Mouse (Mus musculus) embryonic facial prominence, embryonic 11.5 days (tissue): Measurements from ENCODE around the gene Efcab12. TPM values are rescaled to one million over a fixed set of nuclear protein-coding genes. Genes with fewer than 3 reads are reported as not detected.
"Not testable (repeated sequence)": the region's sequence is repeated elsewhere in the genome, so short reads cannot be mapped to it uniquely, and the experiment has no call there.

Experiments
- ATAC-seq: fragments of 200-750 bp; cut with Nextera tagmentation; replicated peaks from 2 replicates; pipeline ENCODE4 v1.8.0; 2017; ENCODE audit warnings: low read depth; ENCODE audit not compliant: insufficient number of reproducible peaks, low FRiP score, low TSS enrichment
- DNase-seq: peaks from one replicate; pipeline ENCODE4 v3.0.0-alpha.2; 2015; ENCODE audit warnings: low spot score
- H3K27ac ChIP-seq: fragments of 300-500 bp; sonication (generic); replicated peaks from 2 replicates; pipeline ENCODE4 v1.5.1; 2014; ENCODE audit warnings: mild to moderate bottlenecking, low read depth, low read length, control low read depth
- H3K27me3 ChIP-seq: fragments of 300-500 bp; sonication (generic); 2 replicates; pipeline ENCODE4 v1.6.1; 2014; ENCODE audit warnings: mild to moderate bottlenecking, low read length, moderate library complexity, mixed read lengths; ENCODE audit not compliant: control insufficient read depth, insufficient read depth
- H3K36me3 ChIP-seq: fragments of 300-500 bp; sonication (generic); replicated peaks from 2 replicates; pipeline ENCODE4 v1.6.1; 2014; ENCODE audit warnings: low read depth, mild to moderate bottlenecking, low read length, moderate library complexity, mixed read lengths; ENCODE audit not compliant: control insufficient read depth, insufficient read depth
- H3K4me1 ChIP-seq: fragments of 300-500 bp; sonication (generic); 2 replicates; pipeline ENCODE4 v1.6.1; 2014; ENCODE audit warnings: low read length, mixed read lengths; ENCODE audit not compliant: control insufficient read depth, insufficient read depth
- H3K4me2 ChIP-seq: fragments of 300-500 bp; sonication (generic); 2 replicates; pipeline ENCODE4 v1.6.1; 2014; ENCODE audit warnings: low read depth, mild to moderate bottlenecking, control low read depth, low read length, moderate library complexity
- H3K4me3 ChIP-seq: fragments of 300-500 bp; sonication (generic); 2 replicates; pipeline ENCODE4 v1.5.1; 2014; ENCODE audit warnings: low read depth, low read length, control low read depth
- H3K9ac ChIP-seq: fragments of 300-500 bp; sonication (generic); replicated peaks from 2 replicates; pipeline ENCODE4 v1.6.1; 2014; ENCODE audit warnings: mild to moderate bottlenecking, control low read depth, low read length
- H3K9me3 ChIP-seq: fragments of 300-500 bp; sonication (generic); replicated peaks from 2 replicates; pipeline ENCODE4 v1.6.1; 2016; ENCODE audit warnings: mild to moderate bottlenecking, low read length, inconsistent platforms, mixed read lengths; ENCODE audit not compliant: control insufficient read depth
- WGBS: fragments of 180-500 bp; shearing (Covaris S2); extraction: QIAGEN DNeasy Blood & Tissue Kit; methylation state at CpG from one replicate; pipeline ENCODE4 v1.1.7; 2014; 5-methylcytosine and 5-hydroxymethylcytosine counted together
- polyA plus RNA-seq: library from polyadenylated mRNA; unstranded; fragments of >200 nt; fragmentation: Nextera tagmentation; extraction: Ambion mirVana; gene quantifications from 2 replicates; pipeline ENCODE4 v1.2.1, GENCODE M21; 2014

The Efcab12 gene
- polyA plus RNA-seq, 1 experiment from 2014 or later, result 0.39 TPM

DNA sequence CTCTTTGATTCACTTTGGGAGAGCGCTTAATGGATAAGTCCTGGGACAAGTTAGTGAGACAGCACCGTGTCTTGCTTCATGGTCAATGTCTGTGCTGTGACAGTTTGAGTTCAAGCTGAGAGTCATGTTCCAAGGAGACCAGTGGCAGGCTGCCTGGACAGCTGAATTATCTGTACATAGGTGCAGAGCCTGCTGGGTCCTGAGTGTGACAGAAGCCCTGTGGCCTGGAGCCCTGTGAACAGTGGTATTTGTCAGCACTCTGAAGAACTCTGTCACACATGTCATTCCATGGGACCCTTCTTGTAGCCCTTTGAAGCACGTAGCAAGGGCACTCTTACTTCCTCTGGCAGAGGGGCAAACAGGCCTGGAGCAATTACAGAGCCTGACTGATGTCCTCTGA is 28.9 kb upstream of the Efcab12 start:
- not testable (repeated sequence) for H3K36me3 ChIP-seq, ATAC-seq, H3K4me3 ChIP-seq, H3K9me3 ChIP-seq, H3K9ac ChIP-seq, DNase-seq, H3K4me1 ChIP-seq, H3K27me3 ChIP-seq, H3K4me2 ChIP-seq, H3K27ac ChIP-seq
- no CpG with 5 or more reads among the region's 3 CpGs for WGBS

DNA sequence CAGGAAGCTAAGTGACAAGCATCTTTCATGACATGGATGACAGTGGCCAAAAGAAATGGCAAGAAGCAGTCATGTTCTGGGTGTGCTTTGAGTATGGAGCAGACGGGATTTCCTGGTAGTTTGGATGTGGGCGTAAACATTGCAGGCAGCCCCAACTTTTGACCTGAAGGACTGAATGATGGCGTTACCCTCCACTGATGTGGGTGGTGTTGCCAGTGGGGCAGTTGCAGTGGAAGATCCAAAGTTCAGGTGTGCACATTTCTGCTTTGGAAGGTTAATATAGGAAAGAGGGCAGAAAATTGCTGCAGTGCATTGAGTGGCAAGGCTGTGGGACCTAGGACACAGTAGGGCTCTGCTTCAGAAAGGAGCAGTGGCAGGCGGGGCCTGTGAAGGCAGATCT is 27.0 kb upstream of the Efcab12 start:
- Histone ChIP-seq H3K4me2 (no peak overlapping the region), H3K36me3 (no peaks in the 10 kb centered on the region), H3K4me1 (no peaks in the 10 kb centered on the region), H3K9ac (no peak overlapping the region), H3K27ac (no peak overlapping the region), H3K27me3 (no peaks in the 10 kb centered on the region), H3K4me3 (no peak overlapping the region), H3K9me3 (no peaks in the 10 kb centered on the region)
- WGBS, result 94% methylated on average over 4 of the region's 4 CpGs
- no peak for DNase-seq
- no peak for ATAC-seq

DNA sequence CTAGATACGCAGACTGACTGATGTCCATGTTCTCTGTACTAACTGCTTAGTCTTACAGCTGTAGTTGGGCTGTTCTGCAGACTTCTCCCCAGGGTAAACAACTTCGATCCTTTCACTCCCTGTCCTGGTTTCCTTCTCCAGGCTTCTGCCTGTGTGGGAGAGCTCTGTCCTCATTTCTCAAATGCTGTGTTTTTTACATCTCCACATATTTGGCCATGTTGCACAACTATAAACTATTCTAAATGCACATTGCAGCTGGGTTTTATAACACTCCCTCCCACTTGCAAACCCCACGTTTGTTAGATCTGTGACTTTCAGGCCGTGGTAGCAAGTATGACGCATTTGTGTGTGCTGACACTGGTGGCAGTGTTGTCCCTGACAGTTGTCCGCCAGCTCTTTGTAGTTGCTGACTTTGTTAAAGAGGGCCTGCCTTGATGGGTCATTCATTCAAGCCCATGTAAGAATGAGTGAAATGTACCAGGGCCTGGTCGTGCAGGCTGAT is 25.2 kb upstream of the Efcab12 start:
- no peak overlapping the region for H3K4me3 ChIP-seq
- WGBS, result 66% methylated on average over 7 of the region's 7 CpGs
- ATAC-seq (no peak), DNase-seq (no peak)
- no peak overlapping the region for H3K27ac ChIP-seq
- no peak overlapping the region for H3K4me2 ChIP-seq
- no peaks in the 10 kb centered on the region for H3K9me3 ChIP-seq
- no peaks in the 10 kb centered on the region for H3K4me1 ChIP-seq
- H3K36me3 ChIP-seq, result no peaks in the 10 kb centered on the region
- no peaks in the 10 kb centered on the region for H3K27me3 ChIP-seq
- H3K9ac ChIP-seq, result no peak overlapping the region

DNA sequence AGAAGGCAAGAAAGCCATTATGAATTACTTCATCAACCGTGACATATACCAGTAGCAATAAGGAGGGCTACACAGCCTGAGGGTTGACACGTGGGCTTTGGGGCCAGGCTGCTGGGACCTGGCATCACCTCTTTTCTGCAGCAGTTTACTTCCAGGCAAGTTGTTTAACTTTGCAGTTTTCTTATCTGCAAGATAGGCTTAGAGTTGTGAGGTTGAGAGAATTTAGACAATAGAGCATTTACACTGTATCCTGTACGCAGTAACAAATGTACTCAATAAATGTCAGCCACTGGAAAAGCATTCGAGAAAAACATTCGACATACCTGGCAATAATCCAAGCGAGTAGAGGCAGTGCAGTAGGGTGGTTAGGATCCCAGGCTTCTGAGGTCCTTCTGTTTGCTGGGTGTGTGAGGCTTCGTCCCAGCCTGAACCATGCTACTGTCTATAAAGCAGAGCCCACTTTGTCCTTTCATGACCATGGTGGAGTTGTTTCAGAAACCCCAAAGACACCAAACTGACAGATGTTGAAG is 21.9 kb upstream of the Efcab12 start:
- ATAC-seq, result no peak
- no peaks in the 10 kb centered on the region for H3K36me3 ChIP-seq
- WGBS, result 86% methylated on average over 7 of the region's 7 CpGs

DNA sequence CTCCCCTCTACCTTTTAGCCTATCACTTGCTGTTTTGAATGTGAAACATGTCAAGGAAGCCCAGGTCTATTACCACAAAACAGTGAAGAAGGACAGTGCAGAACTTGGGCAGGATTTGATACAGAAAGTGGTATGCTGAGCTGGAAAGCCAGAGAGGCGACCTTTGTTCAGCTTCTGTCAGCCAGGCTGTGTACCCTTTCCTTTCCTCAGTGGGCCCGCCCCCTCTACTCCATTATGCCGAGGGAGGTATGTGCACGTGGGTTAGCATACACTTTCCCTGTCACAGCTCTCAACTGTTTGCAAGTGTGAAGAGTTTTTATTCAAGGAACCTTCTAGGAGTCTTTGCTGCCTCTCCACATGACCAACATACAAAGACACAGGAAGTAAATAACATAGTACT is 21.0 kb upstream of the Efcab12 start:
- 50% methylated on average over 4 of the region's 4 CpGs for WGBS
- no peaks in the 10 kb centered on the region for H3K4me1 ChIP-seq
- no peak for DNase-seq
- H3K9ac ChIP-seq, result no peak overlapping the region
- ATAC-seq, result no peak
- no peaks in the 10 kb centered on the region for H3K27me3 ChIP-seq
- no peak overlapping the region for H3K27ac ChIP-seq
- H3K4me2 ChIP-seq, result no peak overlapping the region
- H3K4me3 ChIP-seq, result no peak overlapping the region
- H3K9me3 ChIP-seq, result no peaks in the 10 kb centered on the region
- no peaks in the 10 kb centered on the region for H3K36me3 ChIP-seq

More for the DNA sequence above, 21.9 kb upstream of the Efcab12 start:
- H3K9ac ChIP-seq, result no peak overlapping the region
- H3K27me3 ChIP-seq, result no peaks in the 10 kb centered on the region
- DNase-seq, result no peak
- H3K4me2 ChIP-seq, result no peak overlapping the region
- no peak overlapping the region for H3K4me3 ChIP-seq
- H3K27ac ChIP-seq, result no peak overlapping the region
- H3K4me1 ChIP-seq, result no peaks in the 10 kb centered on the region
- no peaks in the 10 kb centered on the region for H3K9me3 ChIP-seq

DNA sequence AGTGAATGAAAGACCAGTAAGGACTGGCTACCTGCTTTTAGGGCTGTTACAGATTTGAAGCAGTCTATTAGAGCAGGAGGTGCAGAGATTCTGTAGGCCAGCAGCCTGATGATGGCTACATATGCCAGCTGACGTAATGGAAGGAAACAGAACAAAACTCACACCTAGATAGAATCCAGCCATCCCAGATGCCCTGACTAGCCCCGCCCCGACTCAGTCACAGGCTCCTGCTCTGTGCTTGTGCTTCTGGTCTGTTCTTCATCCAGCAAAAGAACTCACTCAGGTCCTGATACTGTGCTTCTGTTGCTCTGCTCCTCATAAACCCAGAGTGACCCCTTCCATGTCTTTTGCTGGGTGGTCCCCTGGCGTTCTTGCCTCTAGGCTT is 18.1 kb upstream of the Efcab12 start:
- WGBS, result 74% methylated on average over 4 of the region's 4 CpGs
- Histone ChIP-seq H3K9me3 (no peaks in the 10 kb centered on the region), H3K9ac (no peak overlapping the region; the same call in 1 of the 2 replicates), H3K27me3 (no peaks in the 10 kb centered on the region), H3K36me3 (no peaks in the 10 kb centered on the region), H3K4me1 (no peaks in the 10 kb centered on the region), H3K4me2 (no peak overlapping the region), H3K4me3 (no peak overlapping the region), H3K27ac (no peak overlapping the region)
- DNase-seq (peak; percentile 10), ATAC-seq (no peak)

DNA sequence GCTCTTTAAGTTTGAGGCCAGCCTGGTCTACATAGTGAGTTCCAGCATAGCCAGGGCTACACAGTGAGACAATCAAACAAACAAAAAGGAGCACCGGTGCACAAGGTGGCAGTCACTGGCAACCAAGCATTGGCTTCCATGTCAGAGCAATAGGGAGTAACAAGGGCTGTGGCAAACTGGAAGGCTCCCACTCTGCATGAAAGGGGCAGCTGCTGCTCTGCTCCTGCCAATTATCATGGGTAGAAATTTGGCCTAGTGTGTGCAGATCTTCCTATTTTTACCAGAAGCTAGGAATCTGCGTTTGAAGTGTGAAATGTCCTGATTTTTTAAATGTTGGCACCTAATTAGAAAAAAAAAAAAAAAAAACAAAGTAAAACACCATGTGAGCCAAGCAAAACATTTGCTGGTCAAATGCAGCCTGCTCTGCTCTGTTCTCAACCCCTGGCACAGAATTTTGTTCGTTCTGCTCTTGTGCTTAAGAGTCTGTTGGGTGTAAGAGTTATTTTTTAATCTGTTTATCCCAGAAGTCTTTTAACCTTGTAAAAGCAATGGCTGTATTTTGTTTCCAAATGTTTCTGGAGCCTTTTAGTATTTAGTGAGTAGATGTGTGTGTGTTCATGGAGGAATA is 17.6 kb upstream of the Efcab12 start:
- Histone ChIP-seq H3K9me3 (no peaks in the 10 kb centered on the region), H3K4me3 (no peak overlapping the region), H3K36me3 (no peaks in the 10 kb centered on the region), H3K4me1 (no peaks in the 10 kb centered on the region), H3K27me3 (no peaks in the 10 kb centered on the region), H3K27ac (no peak overlapping the region), H3K4me2 (no peak overlapping the region), H3K9ac (no peak overlapping the region; the same call in 1 of the 2 replicates)
- WGBS, result 91% methylated on average over 3 of the region's 3 CpGs
- DNase-seq (no peak), ATAC-seq (no peak)

DNA sequence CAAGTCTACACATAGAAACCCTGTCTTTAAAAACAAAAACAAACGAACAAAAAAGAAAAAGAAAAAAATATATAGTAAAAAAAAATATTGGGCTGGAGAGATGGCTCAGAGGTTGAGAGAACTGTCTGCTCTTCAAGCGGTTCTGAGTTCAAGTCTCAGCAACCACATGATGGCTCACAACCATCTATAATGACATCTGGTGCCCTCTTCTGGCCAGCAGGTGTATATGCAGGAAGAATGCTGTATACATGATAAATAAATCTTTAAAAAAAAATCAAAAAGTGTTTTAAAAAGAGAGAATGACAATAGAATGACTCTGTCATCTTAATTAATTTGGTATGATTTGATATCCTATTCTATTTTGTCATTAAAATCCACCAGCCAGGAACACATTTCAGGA is 16.2 kb upstream of the Efcab12 start:
- Histone ChIP-seq H3K4me3 (no peak overlapping the region), H3K4me1 (no peaks in the 10 kb centered on the region), H3K36me3 (0 out of 2 replicates have a peak, but pooled peaks cover 2% of the 10 kb centered on the region), H3K9ac (no peak overlapping the region), H3K4me2 (no peak overlapping the region), H3K27ac (no peak overlapping the region), H3K27me3 (no peaks in the 10 kb centered on the region), H3K9me3 (no peaks in the 10 kb centered on the region)
- ATAC-seq (no peak), DNase-seq (no peak)
- 67% methylated on average over 2 of the region's 2 CpGs for WGBS
